Mouse (Mus musculus): ENCODE measurements around the gene Srbd1. TPM values are rescaled to one million over a fixed set of nuclear protein-coding genes. Genes with fewer than 3 reads are reported as not detected.

Srbd1 gene
- polyA plus RNA-seq (2014; fragmentation: Nextera tagmentation; extraction: Ambion mirVana) = 11.5 and 13.3 TPM in 2 replicates

DNA sequence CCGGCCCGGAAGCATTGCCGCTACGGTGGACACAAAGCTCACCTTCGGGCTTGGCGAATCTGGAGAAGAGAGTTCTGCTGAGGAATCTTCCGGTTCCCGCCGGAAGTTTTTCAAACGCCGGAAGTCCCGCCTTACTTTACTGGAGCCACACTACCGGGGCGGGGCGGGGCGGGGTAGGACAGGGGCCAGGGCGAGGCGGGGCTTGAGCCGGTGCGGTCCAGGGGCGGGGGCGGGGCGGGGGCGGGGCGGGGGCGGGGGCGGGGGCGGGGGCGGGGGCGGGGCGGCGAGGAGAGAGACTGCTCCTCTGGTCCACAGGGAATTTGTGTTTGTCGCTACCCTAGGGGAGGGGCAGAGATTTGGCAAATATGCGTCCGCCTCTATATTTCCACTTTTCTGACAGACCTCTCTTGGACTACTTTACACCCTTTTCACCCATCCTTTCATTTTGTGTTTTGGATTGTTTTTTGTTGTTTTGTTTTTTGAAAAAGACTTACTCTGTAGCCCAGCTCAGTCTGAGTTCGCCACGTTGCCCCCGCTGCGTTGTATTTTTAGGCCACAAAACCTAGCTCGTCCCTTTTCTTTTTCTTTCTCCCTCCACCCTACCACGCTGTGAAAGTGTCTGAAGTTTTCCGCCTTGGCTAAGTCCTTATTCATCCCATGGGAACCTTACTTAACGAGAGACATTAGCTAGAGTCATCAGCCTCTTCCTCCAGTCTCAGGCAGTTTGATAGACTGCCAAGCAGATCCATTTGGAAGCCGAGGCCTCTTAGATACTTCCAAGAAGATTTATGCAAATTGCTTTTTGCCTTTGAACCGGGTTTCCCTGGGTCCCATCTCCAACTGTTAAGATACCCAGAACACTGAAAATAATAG lies at the start of gene Srbd1:
Srbd1 (minus strand) TSS at position 97 of the 873 bp plus-strand sequence.
- DNase-seq (ENCODE audit: low spot score) (peak; percentile 85), ATAC-seq (replicated peaks; ENCODE audit: low FRiP score) (peak; percentile 95)
- Histone ChIP-seq H3K9ac (ENCODE audit: low read depth, low read length) (peak within 1 kb of the TSS; percentile 85), H3K4me2 (peak within 1 kb of the TSS; percentile 86), H3K4me1 (replicated peaks; ENCODE audit: control insufficient read depth, insufficient read depth, low read length) (peaks cover 7% of the 10 kb centered on the region; the same call in 1 of the 2 replicates), H3K27me3 (replicated peaks; ENCODE audit: control insufficient read depth, insufficient read depth, low read length) (no peaks in the 10 kb centered on the region), H3K27ac (ENCODE audit: low read depth, low read length) (peak within 1 kb of the TSS; percentile 1; the same call in 1 of the 2 replicates), H3K36me3 (ENCODE audit: control insufficient read depth, insufficient read depth, low read length) (0 out of 2 replicates have a peak, but pooled peaks cover 2% of the 10 kb centered on the region), H3K9me3 (ENCODE audit: control insufficient read depth, low read length) (no peaks in the 10 kb centered on the region), H3K4me3 (ENCODE audit: low read depth, low read length) (peak within 1 kb of the TSS; percentile 86)
- 6% methylated on average over 28 of the region's 45 CpGs for WGBS

DNA sequence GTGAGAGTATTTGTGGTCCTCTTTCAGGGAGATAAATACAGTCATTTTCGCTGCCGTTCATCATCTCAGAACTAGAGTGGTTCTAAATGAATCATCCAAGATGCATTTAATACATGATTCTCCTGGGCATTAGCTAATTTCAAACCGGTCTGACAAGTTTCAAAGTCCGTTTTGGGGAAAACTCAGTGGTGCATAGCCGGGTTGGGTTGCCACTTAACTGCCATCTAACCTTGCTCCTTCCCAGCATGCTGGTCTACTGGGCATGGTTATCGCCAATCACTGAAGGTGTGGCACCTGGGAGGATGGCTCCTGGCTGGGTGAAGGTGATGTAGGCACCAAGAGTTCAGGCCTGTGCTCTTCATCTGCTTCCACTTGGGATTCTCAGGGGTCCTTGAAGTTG lies 49.0 kb upstream of the Srbd1 start:
- no peak for DNase-seq (ENCODE audit: low spot score)
- peaks cover 7% of the 10 kb centered on the region for H3K4me1 ChIP-seq (replicated peaks; ENCODE audit: control insufficient read depth, insufficient read depth, low read length)
- ATAC-seq (replicated peaks; ENCODE audit: low FRiP score) = no peak

DNA sequence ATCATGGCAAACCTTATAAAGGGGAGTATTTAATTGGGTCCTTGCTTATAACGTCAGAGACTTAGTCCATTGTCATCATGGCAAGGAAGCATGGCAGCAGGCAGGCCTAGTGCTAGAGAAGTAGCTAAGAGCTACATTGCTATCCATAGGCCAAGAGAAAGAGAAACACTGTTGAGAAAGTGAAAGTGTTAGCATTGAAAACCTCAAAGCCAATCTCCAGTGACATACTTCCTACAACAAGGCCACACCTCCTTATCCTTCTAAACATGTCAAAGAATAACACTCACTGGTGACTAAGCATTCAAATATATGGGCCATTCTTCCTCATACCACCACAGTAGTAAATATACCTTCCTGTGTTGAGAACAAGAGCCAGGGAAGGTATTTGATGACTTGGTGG lies 42.8 kb upstream of the Srbd1 start:
- peak overlapping the region; percentile 42 for H3K4me2 ChIP-seq
- DNase-seq (ENCODE audit: low spot score) = no peak
- H3K9ac ChIP-seq (ENCODE audit: low read depth, low read length) = no peak overlapping the region
- WGBS = 49% methylated on average over 1 of the region's 1 CpGs
- H3K27me3 ChIP-seq (replicated peaks; ENCODE audit: control insufficient read depth, insufficient read depth, low read length) = no peaks in the 10 kb centered on the region
- H3K4me3 ChIP-seq (ENCODE audit: low read depth, low read length) = no peak overlapping the region
- H3K36me3 ChIP-seq (ENCODE audit: control insufficient read depth, insufficient read depth, low read length) = no peaks in the 10 kb centered on the region
- H3K9me3 ChIP-seq (ENCODE audit: control insufficient read depth, low read length) = no peaks in the 10 kb centered on the region
- ATAC-seq (replicated peaks; ENCODE audit: low FRiP score) = peak; percentile 30; the same call in 1 of the 2 replicates
- peaks cover 32% of the 10 kb centered on the region for H3K4me1 ChIP-seq (replicated peaks; ENCODE audit: control insufficient read depth, insufficient read depth, low read length)
- H3K27ac ChIP-seq (ENCODE audit: low read depth, low read length) = peak overlapping the region; percentile 23; the same call in 1 of the 2 replicates

More for the DNA sequence above, 49.0 kb upstream of the Srbd1 start:
- no peak overlapping the region for H3K4me3 ChIP-seq (ENCODE audit: low read depth, low read length)
- H3K9ac ChIP-seq (ENCODE audit: low read depth, low read length) = no peak overlapping the region
- H3K27ac ChIP-seq (ENCODE audit: low read depth, low read length) = no peak overlapping the region
- 90% methylated on average over 6 of the region's 6 CpGs for WGBS
- H3K36me3 ChIP-seq (ENCODE audit: control insufficient read depth, insufficient read depth, low read length) = no peaks in the 10 kb centered on the region
- H3K27me3 ChIP-seq (replicated peaks; ENCODE audit: control insufficient read depth, insufficient read depth, low read length) = no peaks in the 10 kb centered on the region
- H3K9me3 ChIP-seq (ENCODE audit: control insufficient read depth, low read length) = no peaks in the 10 kb centered on the region
- no peak overlapping the region for H3K4me2 ChIP-seq

DNA sequence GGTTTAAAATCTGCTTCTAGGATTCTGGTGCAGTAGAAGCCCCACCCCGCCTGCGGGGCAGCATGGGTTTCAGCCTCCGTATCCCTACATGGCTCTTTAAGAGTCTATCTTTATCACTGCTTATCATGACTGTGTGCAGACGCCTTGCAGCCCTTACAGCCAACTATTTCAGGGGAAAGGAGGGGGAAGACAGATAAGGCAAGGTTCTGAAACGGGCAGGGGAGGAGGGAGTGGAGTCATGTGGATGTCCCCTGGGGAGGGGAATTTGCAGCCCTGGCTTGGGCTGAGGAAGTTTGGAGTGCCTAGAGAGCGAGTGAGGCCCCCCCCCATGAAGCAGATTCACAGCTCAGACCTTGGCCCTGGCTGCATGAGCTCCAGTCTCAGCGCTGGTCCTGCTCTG lies 40.6 kb upstream of the Srbd1 start:
- Histone ChIP-seq H3K27me3 (replicated peaks; ENCODE audit: control insufficient read depth, insufficient read depth, low read length) (no peaks in the 10 kb centered on the region), H3K4me1 (replicated peaks; ENCODE audit: control insufficient read depth, insufficient read depth, low read length) (peaks cover 32% of the 10 kb centered on the region), H3K4me3 (ENCODE audit: low read depth, low read length) (no peak overlapping the region), H3K4me2 (peak overlapping the region; percentile 52), H3K9me3 (ENCODE audit: control insufficient read depth, low read length) (no peaks in the 10 kb centered on the region), H3K9ac (ENCODE audit: low read depth, low read length) (no peak overlapping the region), H3K36me3 (ENCODE audit: control insufficient read depth, insufficient read depth, low read length) (no peaks in the 10 kb centered on the region), H3K27ac (ENCODE audit: low read depth, low read length) (no peak overlapping the region)
- 6% methylated on average over 7 of the region's 7 CpGs for WGBS
- ATAC-seq (replicated peaks; ENCODE audit: low FRiP score) = peak; percentile 91
- DNase-seq (ENCODE audit: low spot score) = peak; percentile 62

DNA sequence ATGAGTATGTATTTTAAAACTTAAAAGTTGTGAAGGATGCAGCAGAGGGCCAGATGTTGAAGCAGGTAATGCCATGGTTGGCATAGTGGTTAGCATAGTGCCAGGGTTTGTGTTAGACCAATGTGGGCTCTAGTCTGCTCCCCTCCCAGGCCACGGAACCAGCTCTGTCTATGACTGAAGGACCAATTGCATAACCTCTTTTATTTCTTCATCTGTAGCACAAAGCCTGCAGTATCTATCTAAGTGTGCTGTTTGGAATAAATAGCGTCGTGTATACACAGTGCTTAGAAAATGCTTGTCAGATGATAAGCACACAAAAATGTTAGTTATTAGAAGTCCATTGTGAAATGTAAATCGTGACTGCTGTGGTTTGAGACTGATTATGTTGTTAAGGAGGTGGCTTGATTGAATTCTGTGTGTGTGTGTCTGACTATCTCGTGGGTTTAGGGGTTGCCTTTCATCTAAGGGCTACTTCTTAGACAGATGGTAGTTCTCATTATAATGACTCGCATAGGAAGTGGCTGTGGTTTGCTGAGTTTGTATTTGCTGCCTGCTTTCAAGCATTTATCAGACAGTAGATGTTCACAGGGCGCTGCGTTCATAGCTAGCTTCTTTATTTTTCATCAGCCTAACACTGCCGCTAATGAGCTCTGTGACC lies 39.7 kb upstream of the Srbd1 start:
- ATAC-seq (replicated peaks; ENCODE audit: low FRiP score) = no peak
- Histone ChIP-seq H3K4me2 (peak overlapping the region; percentile 52; the same call in 1 of the 2 replicates), H3K4me1 (replicated peaks; ENCODE audit: control insufficient read depth, insufficient read depth, low read length) (peaks cover 32% of the 10 kb centered on the region), H3K36me3 (ENCODE audit: control insufficient read depth, insufficient read depth, low read length) (no peaks in the 10 kb centered on the region), H3K27ac (ENCODE audit: low read depth, low read length) (no peak overlapping the region), H3K9me3 (ENCODE audit: control insufficient read depth, low read length) (no peaks in the 10 kb centered on the region), H3K4me3 (ENCODE audit: low read depth, low read length) (no peak overlapping the region), H3K27me3 (replicated peaks; ENCODE audit: control insufficient read depth, insufficient read depth, low read length) (no peaks in the 10 kb centered on the region), H3K9ac (ENCODE audit: low read depth, low read length) (no peak overlapping the region)
- no peak for DNase-seq (ENCODE audit: low spot score)
- 23% methylated on average over 9 of the region's 9 CpGs for WGBS

- no peaks in the 10 kb centered on the region for H3K27me3 ChIP-seq (replicated peaks; ENCODE audit: control insufficient read depth, insufficient read depth, low read length)
- ATAC-seq (replicated peaks; ENCODE audit: low FRiP score) = no peak
- DNase-seq (ENCODE audit: low spot score) = no peak
- H3K4me3 ChIP-seq (ENCODE audit: low read depth, low read length) = no peak overlapping the region
- no peak overlapping the region for H3K9ac ChIP-seq (ENCODE audit: low read depth, low read length)
- H3K4me2 ChIP-seq = no peak overlapping the region
- H3K4me1 ChIP-seq (replicated peaks; ENCODE audit: control insufficient read depth, insufficient read depth, low read length) = peaks cover 32% of the 10 kb centered on the region
- H3K27ac ChIP-seq (ENCODE audit: low read depth, low read length) = no peak overlapping the region
- H3K9me3 ChIP-seq (ENCODE audit: control insufficient read depth, low read length) = no peaks in the 10 kb centered on the region
- no peaks in the 10 kb centered on the region for H3K36me3 ChIP-seq (ENCODE audit: control insufficient read depth, insufficient read depth, low read length)
- 21% methylated on average over 2 of the region's 2 CpGs for WGBS
Observed at GRCm38 (mm10) chr17:86183788-86184187, 38.8 kb upstream of the Srbd1 start.

DNA sequence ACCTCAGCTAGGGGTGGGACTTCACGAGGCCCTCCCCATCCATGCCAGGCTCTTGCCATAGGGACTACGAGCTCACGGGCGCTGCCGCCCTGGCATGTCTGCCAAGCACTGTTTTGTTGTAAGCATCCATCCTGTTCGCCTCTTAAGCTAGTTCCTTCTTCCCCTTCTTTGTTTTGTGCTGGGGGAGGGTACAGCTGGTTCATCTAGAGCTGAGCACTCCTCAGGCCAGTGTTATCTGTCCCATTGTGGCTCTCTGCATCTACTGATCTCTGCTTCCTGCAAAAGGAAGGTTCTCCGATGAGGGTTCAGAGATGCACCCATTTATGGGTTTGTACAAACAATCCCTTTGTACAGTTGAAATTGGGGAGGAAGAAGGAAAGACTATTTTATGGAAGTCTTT lies 31.7 kb upstream of the Srbd1 start:
- Histone ChIP-seq H3K36me3 (ENCODE audit: control insufficient read depth, insufficient read depth, low read length) (no peaks in the 10 kb centered on the region), H3K27me3 (replicated peaks; ENCODE audit: control insufficient read depth, insufficient read depth, low read length) (0 out of 2 replicates have a peak, but pooled peaks cover 2% of the 10 kb centered on the region), H3K27ac (ENCODE audit: low read depth, low read length) (no peak overlapping the region), H3K4me2 (no peak overlapping the region), H3K9ac (ENCODE audit: low read depth, low read length) (no peak overlapping the region), H3K4me3 (ENCODE audit: low read depth, low read length) (no peak overlapping the region), H3K4me1 (replicated peaks; ENCODE audit: control insufficient read depth, insufficient read depth, low read length) (peaks cover 10% of the 10 kb centered on the region), H3K9me3 (ENCODE audit: control insufficient read depth, low read length) (no peaks in the 10 kb centered on the region)
- WGBS = 54% methylated on average over 7 of the region's 7 CpGs
- no peak for DNase-seq (ENCODE audit: low spot score)
- ATAC-seq (replicated peaks; ENCODE audit: low FRiP score) = no peak

DNA sequence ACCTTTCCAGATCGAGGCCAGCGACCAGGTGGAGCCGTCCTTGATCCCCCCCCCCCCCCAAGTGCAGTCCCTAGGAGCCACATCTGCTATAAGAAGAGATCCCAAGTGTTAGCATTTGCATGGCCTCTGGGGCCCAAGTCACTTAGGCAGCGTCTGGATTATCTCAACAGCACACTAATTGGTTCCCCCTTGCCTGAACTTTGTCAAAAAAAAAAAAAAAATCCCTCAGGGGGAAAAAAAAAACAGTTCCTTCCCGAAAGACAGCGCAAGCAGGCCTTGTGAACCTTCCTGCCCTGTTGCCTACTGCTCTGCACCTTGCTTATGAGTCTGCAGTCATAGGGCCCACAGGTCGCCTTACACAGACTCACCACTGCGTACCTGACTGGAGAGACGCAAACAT lies 30.5 kb upstream of the Srbd1 start:
- WGBS = 44% methylated on average over 9 of the region's 9 CpGs
- ATAC-seq (replicated peaks; ENCODE audit: low FRiP score) (no peak), DNase-seq (ENCODE audit: low spot score) (no peak)
- Histone ChIP-seq H3K27ac (ENCODE audit: low read depth, low read length) (no peak overlapping the region), H3K27me3 (replicated peaks; ENCODE audit: control insufficient read depth, insufficient read depth, low read length) (0 out of 2 replicates have a peak, but pooled peaks cover 2% of the 10 kb centered on the region), H3K9me3 (ENCODE audit: control insufficient read depth, low read length) (no peaks in the 10 kb centered on the region), H3K4me2 (no peak overlapping the region), H3K4me3 (ENCODE audit: low read depth, low read length) (no peak overlapping the region), H3K9ac (ENCODE audit: low read depth, low read length) (no peak overlapping the region), H3K4me1 (replicated peaks; ENCODE audit: control insufficient read depth, insufficient read depth, low read length) (peaks cover 10% of the 10 kb centered on the region), H3K36me3 (ENCODE audit: control insufficient read depth, insufficient read depth, low read length) (no peaks in the 10 kb centered on the region)
